Mouse (Mus musculus) myocyte (in vitro differentiated cells): ENCODE measurements around the gene Gm13119. TPM values are rescaled to one million over a fixed set of nuclear protein-coding genes. Genes with fewer than 3 reads are reported as not detected.

Experiments used
- H3K27me3 ChIP-seq: one replicate; pipeline ENCODE4 v1.6.1; 2011; ENCODE audit not compliant: control insufficient read depth, insufficient read depth, insufficient read length
- H3K36me3 ChIP-seq: one replicate; pipeline ENCODE4 v1.6.1; 2011; ENCODE audit not compliant: control insufficient read depth, insufficient read depth
- H3K4me2 ChIP-seq: one replicate; pipeline ENCODE4 v1.6.1; 2011; ENCODE audit warnings: low read depth, control low read depth
- H3K4me3 ChIP-seq: one replicate; pipeline ENCODE4 v1.5.1; 2011; ENCODE audit warnings: mild to moderate bottlenecking, control low read depth, moderate library complexity
- H3K79me2 ChIP-seq: one replicate; pipeline ENCODE4 v1.6.1; 2011; ENCODE audit not compliant: control insufficient read depth, insufficient read depth
- H3ac ChIP-seq: one replicate; pipeline ENCODE4 v1.6.1; 2011; ENCODE audit not compliant: control insufficient read depth, insufficient read length
- CEBPB ChIP-seq: IDR thresholded peaks from 2 replicates; pipeline ENCODE4 v1.6.1; 2011; ENCODE audit warnings: mild to moderate bottlenecking, moderate library complexity; ENCODE audit not compliant: poor library complexity, insufficient read depth, severe bottlenecking
- E2F4 ChIP-seq: IDR thresholded peaks from one replicate; pipeline ENCODE4 v1.6.1; 2011; ENCODE audit warnings: mild to moderate bottlenecking, control low read depth, moderate library complexity; ENCODE audit not compliant: insufficient read depth
- MAX ChIP-seq: IDR thresholded peaks from one replicate; pipeline ENCODE4 v1.6.1; 2011; ENCODE audit warnings: low read depth, mild to moderate bottlenecking, control low read depth
- MYOD1 ChIP-seq, 3 experiments: IDR thresholded peaks; one replicate each; pipeline ENCODE4 v1.6.1; 2011; ENCODE audit warnings: control low read depth in 2 of 3, low read depth in 2 of 3, mild to moderate bottlenecking in 2 of 3, moderate library complexity in 1 of 3; ENCODE audit not compliant: insufficient read length in 2 of 3, control insufficient read depth in 1 of 3
- MYOG ChIP-seq, 3 experiments: IDR thresholded peaks; one replicate each; pipeline ENCODE4 v1.6.1; 2011; ENCODE audit warnings: control low read depth in 2 of 3, low read depth in 2 of 3, mild to moderate bottlenecking in 2 of 3; ENCODE audit not compliant: insufficient read length in 2 of 3, control insufficient read depth in 1 of 3, insufficient read depth in 1 of 3
- POLR2A ChIP-seq: IDR thresholded peaks from one replicate; pipeline ENCODE4 v1.6.1; 2011; ENCODE audit warnings: low read depth, mild to moderate bottlenecking, control low read depth, moderate library complexity; ENCODE audit not compliant: insufficient read length
- POLR2AphosphoS2 ChIP-seq: IDR thresholded peaks from one replicate; pipeline ENCODE4 v1.6.1; 2011; ENCODE audit warnings: low read depth, control low read depth; ENCODE audit not compliant: insufficient read length
- REST ChIP-seq: IDR thresholded peaks from one replicate; pipeline ENCODE4 v1.6.1; 2011; ENCODE audit warnings: mild to moderate bottlenecking, control low read depth, moderate library complexity; ENCODE audit not compliant: insufficient read depth, insufficient read length
- SRF ChIP-seq: IDR thresholded peaks from one replicate; pipeline ENCODE4 v1.6.1; 2011; ENCODE audit warnings: low read depth; ENCODE audit not compliant: control insufficient read depth, insufficient read length
- TCF12 ChIP-seq: IDR thresholded peaks from one replicate; pipeline ENCODE4 v1.6.1; 2011; ENCODE audit warnings: mild to moderate bottlenecking, control low read depth; ENCODE audit not compliant: poor library complexity, insufficient read depth, severe bottlenecking
- TCF3 ChIP-seq: IDR thresholded peaks from one replicate; pipeline ENCODE4 v1.6.1; 2011; ENCODE audit warnings: low read depth, control low read depth; ENCODE audit not compliant: insufficient read length
- USF1 ChIP-seq: IDR thresholded peaks from one replicate; pipeline ENCODE4 v1.6.1; 2011; ENCODE audit warnings: low read depth, mild to moderate bottlenecking, control low read depth, moderate library complexity
- polyA plus RNA-seq: library from polyadenylated mRNA; unstranded; fragments of >200 nt; fragmentation: generic; extraction: Trizol; gene quantifications from one replicate; pipeline ENCODE4 v1.2.1, GENCODE M21; 2012; ENCODE audit warnings: missing spikeins

Gm13119 gene
- polyA plus RNA-seq, 1 experiment, result not detected

GRCm38 (mm10) chr4:144402712-144403111, 45.0 kb downstream of the Gm13119 start:
- no peak for TF ChIP-seq POLR2AphosphoS2
- TF ChIP-seq REST, result no peak
- no peak for TF ChIP-seq USF1
- no peak for TF ChIP-seq MYOD1 (IDR thresholded peaks at IDR 0.05; ENCODE audit: control insufficient read depth in 1 of 3, insufficient read length in 2 of 3, low read depth in 2 of 3)
- no peak for TF ChIP-seq CEBPB
- no peak for TF ChIP-seq SRF
- TF ChIP-seq E2F4, result no peak
- no peak for TF ChIP-seq TCF12
- no peak for TF ChIP-seq TCF3
- TF ChIP-seq MAX, result no peak
- TF ChIP-seq POLR2A, result no peak
- TF ChIP-seq MYOG (IDR thresholded peaks at IDR 0.05; ENCODE audit: control insufficient read depth in 1 of 3, insufficient read depth in 1 of 3, insufficient read length in 2 of 3, low read depth in 2 of 3), result no peak
- H3K36me3 ChIP-seq, result no peaks in the 10 kb centered on the region
- H3K79me2 ChIP-seq, result no peaks in the 10 kb centered on the region
- no peak overlapping the region for H3K4me3 ChIP-seq
- no peak overlapping the region for H3K4me2 ChIP-seq
- no peaks in the 10 kb centered on the region for H3K27me3 ChIP-seq
- H3ac ChIP-seq, result no peak overlapping the region

- Histone ChIP-seq H3ac (no peak overlapping the region), H3K4me3 (no peak overlapping the region), H3K79me2 (no peaks in the 10 kb centered on the region), H3K4me2 (no peak overlapping the region), H3K27me3 (no peaks in the 10 kb centered on the region), H3K36me3 (no peaks in the 10 kb centered on the region)
- TF ChIP-seq TCF3 (no peak), TCF12 (no peak), REST (no peak), USF1 (no peak), MYOG (IDR thresholded peaks at IDR 0.05; ENCODE audit: control insufficient read depth in 1 of 3, insufficient read depth in 1 of 3, insufficient read length in 2 of 3, low read depth in 2 of 3) (no peak), CEBPB (no peak), MAX (no peak), MYOD1 (IDR thresholded peaks at IDR 0.05; ENCODE audit: control insufficient read depth in 1 of 3, insufficient read length in 2 of 3, low read depth in 2 of 3) (no peak), POLR2AphosphoS2 (no peak), SRF (no peak), POLR2A (no peak), E2F4 (no peak)
Measured at GRCm38 (mm10) chr4:144404456-144405086, 46.8 kb downstream of the Gm13119 start.

- no peak overlapping the region for H3K4me2 ChIP-seq
- H3K27me3 ChIP-seq, result no peaks in the 10 kb centered on the region
- H3K79me2 ChIP-seq, result no peaks in the 10 kb centered on the region
- H3K36me3 ChIP-seq, result no peaks in the 10 kb centered on the region
- H3K4me3 ChIP-seq, result no peak overlapping the region
- H3ac ChIP-seq, result no peak overlapping the region
- TF ChIP-seq REST, result no peak
- no peak for TF ChIP-seq POLR2AphosphoS2
- no peak for TF ChIP-seq MYOG (IDR thresholded peaks at IDR 0.05; ENCODE audit: control insufficient read depth in 1 of 3, insufficient read depth in 1 of 3, insufficient read length in 2 of 3, low read depth in 2 of 3)
- TF ChIP-seq MAX, result no peak
- no peak for TF ChIP-seq TCF12
- TF ChIP-seq USF1, result no peak
- no peak for TF ChIP-seq CEBPB
- no peak for TF ChIP-seq SRF
- TF ChIP-seq TCF3, result no peak
- TF ChIP-seq MYOD1 (IDR thresholded peaks at IDR 0.05; ENCODE audit: control insufficient read depth in 1 of 3, insufficient read length in 2 of 3, low read depth in 2 of 3), result no peak
- TF ChIP-seq POLR2A, result no peak
- no peak for TF ChIP-seq E2F4
Measured at GRCm38 (mm10) chr4:144406261-144406660, 48.5 kb downstream of the Gm13119 start.

GRCm38 (mm10) chr4:144408290-144408689, 50.5 kb downstream of the Gm13119 start, which contains the start of gene Pramef12:
TSS of gene Pramef12 (minus strand) at chr4:144408464.
- no peaks in the 10 kb centered on the region for H3K36me3 ChIP-seq
- H3K79me2 ChIP-seq, result no peaks in the 10 kb centered on the region
- TF ChIP-seq CEBPB (no peak), SRF (no peak), POLR2A (no peak), E2F4 (no peak), USF1 (no peak), MAX (no peak), REST (no peak), MYOG (IDR thresholded peaks at IDR 0.05; ENCODE audit: control insufficient read depth in 1 of 3, insufficient read depth in 1 of 3, insufficient read length in 2 of 3, low read depth in 2 of 3) (no peak), POLR2AphosphoS2 (no peak)
- no peak within 1 kb of the TSS for H3K4me3 ChIP-seq
- no peak within 1 kb of the TSS for H3ac ChIP-seq
- H3K4me2 ChIP-seq, result no peak within 1 kb of the TSS
- no peaks in the 10 kb centered on the region for H3K27me3 ChIP-seq

Other genes starting within 250 kb of the Gm13119 start
- gene Oog3, start 195.3 kb upstream of the Gm13119 start, polyA plus RNA-seq, result not detected
- not detected for gene Oog2, start 167.2 kb upstream of the Gm13119 start, polyA plus RNA-seq
- gene C87977, start 144.6 kb upstream of the Gm13119 start, polyA plus RNA-seq, result not detected
- not detected for gene Pramel5, start 77.5 kb upstream of the Gm13119 start, polyA plus RNA-seq
- gene Gm13128, start 27.7 kb upstream of the Gm13119 start, polyA plus RNA-seq, result not detected
- gene Pramef20, start 20.0 kb downstream of the Gm13119 start, polyA plus RNA-seq, result not detected
- gene Pramef12, start 50.5 kb downstream of the Gm13119 start, polyA plus RNA-seq, result not detected
- gene 1700012P22Rik, start 80.8 kb downstream of the Gm13119 start, polyA plus RNA-seq, result not detected
- gene Gm9944, start 95.4 kb downstream of the Gm13119 start, polyA plus RNA-seq, result not detected
- gene Aadacl3, start 105.8 kb downstream of the Gm13119 start, polyA plus RNA-seq, result not detected
- not detected for gene 9430007A20Rik, start 161.9 kb downstream of the Gm13119 start, polyA plus RNA-seq
- not detected for gene Gm13124, start 207.2 kb downstream of the Gm13119 start, polyA plus RNA-seq